Mouse (Mus musculus): ENCODE data around the gene Pard3. TPM values are rescaled to one million over a fixed set of nuclear protein-coding genes. Genes with fewer than 3 reads are reported as not detected.

Pard3 gene
- total RNA-seq, 2 experiments from 2014 or later: 16.7 to 21.5 TPM

DNA sequence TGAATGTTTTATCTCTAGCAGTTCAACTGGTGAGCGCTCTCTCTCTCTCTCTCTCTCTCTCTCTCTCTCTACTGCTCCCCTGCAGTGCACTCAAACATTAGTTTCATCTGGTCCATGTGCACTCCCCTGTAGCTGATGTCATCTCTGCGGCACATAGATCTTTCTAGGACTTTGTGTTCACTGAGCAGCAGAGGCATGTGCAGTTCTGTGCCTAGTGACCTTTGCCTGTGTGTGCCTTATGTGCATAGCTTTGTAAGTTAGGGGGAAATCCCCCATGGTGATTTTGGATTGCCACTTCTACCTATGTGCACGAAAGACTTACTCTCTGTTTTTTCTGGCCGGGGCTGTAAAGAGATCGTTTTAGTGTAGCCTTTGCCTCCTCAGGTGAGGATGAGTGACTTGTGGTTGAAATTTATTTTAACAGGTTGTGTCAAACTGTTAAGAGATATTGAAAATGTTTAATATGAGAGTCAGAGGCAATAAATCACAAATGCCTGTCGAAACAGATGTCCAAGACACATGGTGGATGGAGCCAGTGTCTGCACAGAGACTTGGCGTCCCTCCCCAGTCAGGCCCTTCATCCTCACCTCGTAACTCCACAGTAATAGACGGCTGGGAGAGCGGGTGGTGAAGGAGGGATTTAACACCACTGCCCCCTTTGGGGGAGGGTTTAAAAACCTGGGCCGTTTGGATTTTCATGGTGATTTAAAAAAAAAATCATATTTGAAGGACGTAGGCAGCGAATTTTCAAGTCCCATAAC, 133.0 kb downstream of the Pard3 start:
- DNase-seq (ENCODE audit: low spot score in 2 of 2): no peak
- intact Hi-C loops (cut with DNase I): loop anchor here (10.0 kb wide), 1 partner anchor 138 kb away; no protein-coding TSS in a partner anchor

DNA sequence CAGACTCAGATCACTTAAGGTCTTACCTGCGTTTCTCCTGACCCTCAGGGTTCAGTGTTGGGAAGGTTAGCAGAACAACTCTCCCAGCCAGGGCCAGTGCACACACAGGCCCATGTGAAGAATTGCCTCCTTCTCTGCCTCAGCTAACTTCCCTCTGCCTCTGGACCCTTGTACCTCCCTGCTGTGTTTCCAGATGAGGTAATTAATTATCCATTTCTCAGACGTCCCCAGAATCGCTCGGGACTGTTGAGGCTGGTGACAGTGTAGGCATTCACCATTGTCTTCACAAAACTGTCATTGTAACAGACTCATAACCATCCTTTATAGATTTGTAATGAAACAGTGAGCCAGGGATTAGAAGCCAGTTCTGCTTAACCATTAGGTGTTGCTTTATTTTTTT, 143.8 kb downstream of the Pard3 start:
- DNase-seq (ENCODE audit: low spot score in 2 of 2): no peak
- intact Hi-C loops (cut with DNase I): no loop called here

DNA sequence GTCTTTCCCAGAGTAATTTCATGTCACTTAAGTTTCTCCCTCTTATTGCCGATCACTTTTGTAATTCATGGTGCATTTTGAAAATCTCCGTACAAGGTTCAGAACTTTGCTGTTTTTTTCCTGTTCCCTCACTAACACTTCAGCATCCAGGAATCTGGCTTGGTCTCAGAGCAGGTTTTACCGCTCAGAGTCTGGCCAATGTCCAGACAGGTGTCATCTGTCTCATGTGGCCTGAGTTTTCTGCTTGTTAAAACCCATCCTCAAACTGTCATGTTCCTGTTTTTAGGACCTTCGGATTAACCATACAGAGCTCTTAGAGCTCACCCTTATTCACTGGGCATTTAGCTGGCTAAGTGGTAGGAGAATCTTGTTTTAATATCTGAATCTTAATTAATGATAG, 146.9 kb downstream of the Pard3 start:
- intact Hi-C loops (cut with DNase I): no loop called here
- DNase-seq (ENCODE audit: low spot score in 2 of 2): no peak

DNA sequence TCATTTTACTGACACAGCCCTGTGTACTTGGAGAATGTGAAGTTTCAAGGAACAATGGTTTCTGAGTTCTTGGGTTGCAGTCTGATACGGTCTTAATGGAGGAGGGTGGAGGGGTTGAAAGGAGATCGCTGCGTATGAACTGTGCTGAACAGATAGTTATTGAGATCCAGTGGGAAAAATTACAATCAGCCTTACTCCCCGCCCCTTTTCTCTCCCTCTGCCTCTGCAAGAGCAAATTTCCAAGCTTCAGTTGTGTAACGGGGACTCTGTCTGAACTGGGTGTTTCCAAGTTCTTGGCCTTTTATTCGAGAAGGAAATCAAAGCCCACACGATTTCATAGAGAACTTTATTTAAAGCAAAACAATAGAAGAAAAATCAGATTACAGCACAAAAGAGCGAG, 150.6 kb downstream of the Pard3 start:
- intact Hi-C loops (cut with DNase I): no loop called here
- no peak for DNase-seq (ENCODE audit: low spot score in 2 of 2)

DNA sequence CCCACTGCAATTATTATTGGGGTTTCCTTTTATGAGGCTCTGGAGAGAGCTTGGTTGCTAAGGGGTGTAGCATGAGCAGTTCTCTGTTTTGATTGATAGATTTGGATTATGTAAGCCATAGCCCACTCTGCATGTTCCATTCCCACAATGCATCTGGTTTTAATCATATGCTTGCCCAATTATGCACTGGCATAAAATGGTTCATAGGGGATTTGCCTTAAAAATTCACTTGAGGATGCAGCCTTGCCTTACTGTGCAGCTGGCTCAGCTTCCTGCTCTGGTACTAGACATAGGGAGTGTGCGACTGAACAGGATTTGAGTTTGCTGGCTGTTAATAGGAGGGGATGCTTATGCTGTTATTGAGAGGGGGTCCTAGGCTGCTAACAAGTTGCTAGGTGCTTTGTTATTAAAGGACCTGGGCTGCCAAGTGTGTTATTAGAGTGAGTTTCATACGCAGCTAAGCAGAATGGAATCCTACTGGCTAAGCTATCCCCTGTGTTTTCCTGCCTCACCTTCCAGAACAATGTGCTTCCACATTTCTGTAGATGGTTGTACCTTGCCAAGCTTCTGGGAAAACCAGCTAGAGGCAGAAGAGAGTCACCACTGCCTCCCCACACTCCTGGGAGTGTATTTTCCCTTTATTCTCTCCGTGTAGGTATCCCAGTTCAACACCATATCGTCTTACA, 151.2 kb downstream of the Pard3 start:
- intact Hi-C loops (cut with DNase I): no loop called here

DNA sequence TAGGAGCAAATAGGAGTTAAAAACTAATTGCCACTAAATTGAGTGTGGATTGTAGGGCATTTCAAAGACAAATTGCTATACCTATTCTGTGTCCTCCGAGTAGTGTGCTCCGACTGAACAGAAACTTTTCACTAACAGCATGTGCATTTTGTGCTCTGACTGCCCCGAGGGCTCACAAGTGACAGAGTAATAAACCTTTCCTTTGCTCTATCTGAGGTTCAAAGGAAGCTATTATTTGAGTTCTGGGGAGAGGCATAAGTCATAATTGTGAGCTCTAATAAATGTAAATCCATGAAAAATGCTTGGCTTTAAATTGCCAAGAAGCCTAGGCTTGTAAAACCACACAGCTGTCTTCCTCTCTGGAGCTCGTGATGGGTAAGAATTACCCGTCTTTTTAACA, 156.5 kb downstream of the Pard3 start:
- intact Hi-C loops (cut with DNase I): no loop called here
- no peak for DNase-seq (ENCODE audit: low spot score in 2 of 2)

More for the DNA sequence above, 151.2 kb downstream of the Pard3 start:
- no peak for DNase-seq (ENCODE audit: low spot score in 2 of 2)

DNA sequence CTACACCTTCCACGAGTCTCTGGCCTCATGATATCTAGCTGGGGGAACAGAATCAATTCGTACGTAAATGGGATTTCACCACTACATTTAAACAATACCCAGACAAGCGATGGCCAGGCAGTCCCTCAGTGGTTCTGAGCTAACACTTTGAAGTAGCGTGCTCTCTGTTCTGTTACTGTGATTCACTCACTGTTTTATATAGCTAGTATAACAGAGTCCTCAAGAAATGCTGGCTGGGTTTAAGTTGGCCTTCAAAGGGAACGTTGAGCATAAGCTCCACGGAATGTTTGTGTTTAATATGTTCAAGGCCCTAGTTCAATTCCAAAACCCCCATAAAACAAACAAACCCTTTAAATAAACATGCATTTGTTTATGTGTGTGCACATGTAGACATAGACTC, 156.9 kb downstream of the Pard3 start:
- intact Hi-C loops (cut with DNase I): no loop called here
- DNase-seq (ENCODE audit: low spot score in 2 of 2): no peak

DNA sequence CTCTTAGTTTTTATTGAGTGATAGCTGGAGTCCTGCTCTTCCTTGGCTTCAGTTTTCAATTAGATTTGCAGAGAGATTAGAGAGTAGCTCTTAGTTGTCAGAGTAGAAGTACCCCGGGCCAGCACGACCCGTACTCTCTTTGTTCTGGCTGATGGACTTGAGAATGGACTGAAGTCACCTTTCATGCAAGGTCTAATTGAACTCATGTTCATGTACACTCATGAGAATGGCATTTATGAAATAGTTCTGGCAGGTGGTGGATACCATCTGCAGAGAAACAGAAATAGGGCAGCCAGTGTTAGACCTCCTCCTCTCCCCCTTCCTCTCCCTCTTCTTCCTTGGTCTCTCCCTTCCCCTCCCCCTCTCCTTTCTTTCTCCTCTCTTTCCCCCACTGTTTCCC, 158.7 kb downstream of the Pard3 start:
- intact Hi-C loops (cut with DNase I): no loop called here
- DNase-seq (ENCODE audit: low spot score in 2 of 2): no peak

DNA sequence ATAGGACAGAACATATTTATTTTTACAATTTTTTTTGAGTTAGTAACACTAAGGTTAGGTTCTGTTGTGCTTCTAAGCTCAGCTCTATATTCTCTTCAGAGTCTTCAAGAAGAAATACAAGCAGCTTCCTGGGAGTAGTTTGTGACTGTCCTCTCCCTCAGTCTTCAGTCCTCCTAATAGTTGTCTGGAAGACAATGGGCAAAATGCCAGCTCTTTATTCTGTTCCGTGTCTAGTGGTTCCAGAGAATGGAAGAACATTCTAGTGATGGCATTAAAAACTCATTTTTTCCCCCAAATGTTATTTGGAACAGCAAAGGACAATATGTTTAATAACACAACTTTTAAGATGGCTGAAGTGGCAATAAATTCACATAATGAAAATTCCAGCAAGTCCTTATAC, 163.3 kb downstream of the Pard3 start:
- DNase-seq (ENCODE audit: low spot score in 2 of 2): no peak
- intact Hi-C loops (cut with DNase I): no loop called here

DNA sequence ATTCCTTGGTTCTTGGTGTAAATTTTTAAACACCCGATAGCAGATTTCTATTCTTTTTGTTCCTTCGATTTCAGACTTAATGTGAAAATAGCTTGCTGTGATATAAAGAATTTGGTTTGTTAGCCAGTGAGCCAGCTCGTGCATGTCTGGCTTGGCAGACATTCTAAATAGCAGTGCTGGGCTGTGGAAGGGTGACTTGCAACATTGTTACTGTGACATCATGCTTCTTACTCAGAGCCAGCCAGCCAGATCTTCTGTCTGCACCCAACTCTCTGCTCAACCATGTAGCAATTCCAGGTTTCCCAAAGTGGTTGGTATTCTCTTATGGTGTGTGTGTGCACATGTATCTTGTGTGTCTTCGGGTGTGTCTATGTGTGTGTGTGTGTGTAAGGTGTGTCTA, 163.7 kb downstream of the Pard3 start:
- intact Hi-C loops (cut with DNase I): no loop called here
- peak in 1 of 2 experiments; percentile 6 for DNase-seq (ENCODE audit: low spot score in 2 of 2)

DNA sequence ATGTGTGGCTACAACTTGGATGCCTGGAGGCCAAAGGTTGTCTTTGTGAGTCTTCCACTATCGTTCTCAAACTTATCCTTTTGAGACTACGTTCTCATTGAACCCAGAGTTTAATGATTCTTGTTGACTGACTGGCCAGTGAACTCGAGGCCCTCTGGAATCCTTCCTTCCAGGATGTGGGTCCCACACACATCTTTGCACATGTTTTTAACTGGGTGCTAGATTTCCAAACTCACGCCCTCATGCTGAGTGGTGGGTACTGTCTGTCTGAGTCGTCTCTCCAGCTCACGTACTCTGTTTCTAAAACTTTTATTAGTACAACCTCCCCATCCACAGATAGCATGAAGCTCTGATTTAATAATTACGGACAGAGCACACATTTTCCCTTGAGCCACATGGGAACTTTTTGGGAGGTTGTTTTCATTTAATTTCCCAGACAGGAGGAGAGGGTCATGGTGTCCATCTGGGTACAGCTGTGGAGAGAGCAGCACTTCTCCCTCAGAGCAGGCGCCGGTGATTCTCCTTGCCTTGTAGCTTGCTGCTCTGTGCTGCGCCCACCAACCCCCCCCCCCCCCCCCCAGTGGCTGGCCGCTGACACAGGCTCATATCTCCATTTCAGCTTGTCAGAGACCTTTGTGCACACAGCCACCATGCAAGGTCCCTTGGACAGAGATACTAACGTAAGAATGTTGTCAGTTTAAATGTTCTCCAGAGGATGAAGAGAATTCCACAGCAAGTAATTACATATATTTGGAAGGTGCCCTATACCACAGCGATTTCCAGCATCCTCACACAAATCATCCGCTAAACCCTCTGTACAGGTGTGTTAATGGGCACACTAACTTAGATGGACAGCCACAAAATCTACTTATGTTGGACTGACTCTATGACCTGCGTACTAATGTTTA, 165.9 kb downstream of the Pard3 start:
- intact Hi-C loops (cut with DNase I): no loop called here
- no peak for DNase-seq (ENCODE audit: low spot score in 2 of 2)

DNA sequence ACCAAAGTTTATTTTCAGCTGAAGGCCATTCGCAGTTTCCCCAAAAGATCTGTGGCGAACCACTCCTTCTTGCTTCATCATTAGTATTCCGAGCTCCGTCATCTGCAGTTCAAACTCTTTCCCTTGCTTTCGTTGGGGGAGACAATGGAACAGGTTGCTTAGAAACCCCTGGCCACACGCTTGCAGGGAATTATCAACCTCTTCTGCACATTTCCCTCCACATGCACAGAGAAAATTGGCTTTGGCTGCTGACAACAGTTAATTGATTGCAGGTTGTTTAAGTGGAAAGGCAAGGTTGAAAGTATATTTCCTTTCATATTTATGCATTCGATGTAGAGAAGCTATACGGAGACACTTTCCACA, 166.5 kb downstream of the Pard3 start:
- intact Hi-C loops (cut with DNase I): no loop called here
- DNase-seq (ENCODE audit: low spot score in 2 of 2): no peak

DNA sequence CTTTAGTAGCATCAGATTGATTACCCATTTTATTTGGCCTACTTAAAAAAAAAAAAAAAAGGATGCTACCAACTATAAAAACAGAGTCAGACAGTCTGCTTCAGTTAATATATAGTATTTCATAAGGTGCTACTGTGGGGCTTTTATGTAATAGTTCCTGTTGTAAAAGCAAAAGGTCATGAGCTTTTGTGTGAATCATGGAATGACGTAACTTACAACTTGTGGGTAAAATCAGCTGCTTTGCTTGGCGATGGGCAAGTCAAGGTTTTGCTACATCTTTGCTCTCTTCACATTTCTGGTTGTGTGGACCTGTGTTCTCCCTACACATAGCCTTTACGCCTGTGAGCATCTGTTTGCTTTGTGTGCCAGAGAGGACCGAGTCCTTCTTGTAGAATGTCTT, 179.7 kb downstream of the Pard3 start:
- intact Hi-C loops (cut with DNase I): no loop called here
- DNase-seq (ENCODE audit: low spot score in 2 of 2): no peak

DNA sequence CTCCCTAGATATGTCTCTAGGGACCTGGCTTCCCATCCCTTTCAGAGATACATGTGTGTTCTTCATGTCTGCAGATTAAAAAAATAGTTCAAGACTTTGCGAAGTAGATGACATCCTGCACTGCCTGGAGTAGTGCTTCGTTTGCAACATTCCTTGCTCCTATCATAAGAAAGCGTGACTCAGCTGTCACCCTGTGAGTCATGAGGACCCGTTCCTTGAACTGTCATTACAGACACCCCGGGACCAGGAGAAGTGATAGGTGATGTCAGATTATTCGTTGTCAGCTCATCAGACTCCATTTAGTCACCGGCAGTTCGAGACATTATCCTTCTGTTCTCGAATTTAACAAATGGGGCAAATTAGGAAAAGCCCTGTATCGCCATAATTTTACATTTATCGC, 180.1 kb downstream of the Pard3 start:
- intact Hi-C loops (cut with DNase I): no loop called here
- DNase-seq (ENCODE audit: low spot score in 2 of 2): no peak

DNA sequence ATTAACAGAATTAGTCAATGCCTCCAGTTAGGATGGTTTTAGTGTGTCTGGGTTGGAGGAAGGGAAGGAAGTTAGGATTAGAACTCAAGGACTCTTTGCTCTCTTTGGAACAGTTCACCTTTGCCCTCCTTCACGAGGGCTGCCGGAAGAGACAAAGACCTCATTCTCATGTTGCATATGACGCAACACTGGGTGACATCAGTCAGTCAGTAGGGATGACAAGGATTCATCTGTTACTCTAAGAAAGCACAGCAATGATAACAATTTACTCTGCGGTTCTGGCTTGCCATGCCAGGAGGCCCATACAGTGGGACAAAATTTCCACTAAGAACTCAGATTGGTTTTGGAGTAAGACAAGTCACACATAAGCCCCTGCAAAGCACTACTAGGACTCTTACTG, 187.1 kb downstream of the Pard3 start:
- intact Hi-C loops (cut with DNase I): no loop called here
- DNase-seq (ENCODE audit: low spot score in 2 of 2): no peak

DNA sequence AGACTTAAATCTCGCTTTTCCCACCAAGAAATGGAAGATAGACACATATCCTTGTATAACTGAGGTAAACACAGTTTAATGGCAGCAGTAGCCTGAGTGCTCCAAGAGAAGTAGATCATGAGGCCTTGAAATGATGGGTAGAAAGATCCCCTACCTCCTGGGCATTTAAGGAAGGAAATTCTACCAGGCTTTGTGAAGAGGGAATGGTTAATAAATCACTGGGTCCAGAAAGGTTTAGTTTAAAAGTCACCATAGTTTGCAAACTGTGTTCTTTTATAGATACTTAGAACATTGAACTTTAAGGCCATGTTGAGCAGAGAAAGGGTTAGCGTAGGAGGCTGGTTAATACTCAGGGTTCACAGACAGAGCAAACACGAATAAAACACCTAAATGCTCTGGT, 187.8 kb downstream of the Pard3 start:
- intact Hi-C loops (cut with DNase I): no loop called here
- DNase-seq (ENCODE audit: low spot score in 2 of 2): no peak

DNA sequence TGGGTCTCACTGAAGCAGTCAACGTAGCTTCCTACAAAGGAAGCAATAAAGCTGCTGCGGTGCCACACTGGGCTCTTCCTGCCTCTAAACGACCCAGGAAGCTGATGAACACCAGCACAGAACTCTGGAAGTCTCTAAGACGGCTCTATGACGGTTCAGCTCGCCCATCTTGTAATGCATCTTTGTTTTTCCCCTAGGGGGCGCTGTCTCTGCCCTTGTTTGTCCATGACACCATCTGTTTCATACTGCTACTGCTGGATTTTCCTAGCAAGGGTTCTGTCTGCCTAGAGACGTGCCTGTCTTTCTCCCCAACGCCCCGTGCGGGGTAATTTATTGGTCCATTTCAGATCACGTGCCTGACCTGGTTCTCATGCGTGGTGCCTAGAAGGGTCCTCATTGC, 188.3 kb downstream of the Pard3 start:
- no peak for DNase-seq (ENCODE audit: low spot score in 2 of 2)
- intact Hi-C loops (cut with DNase I): no loop called here

DNA sequence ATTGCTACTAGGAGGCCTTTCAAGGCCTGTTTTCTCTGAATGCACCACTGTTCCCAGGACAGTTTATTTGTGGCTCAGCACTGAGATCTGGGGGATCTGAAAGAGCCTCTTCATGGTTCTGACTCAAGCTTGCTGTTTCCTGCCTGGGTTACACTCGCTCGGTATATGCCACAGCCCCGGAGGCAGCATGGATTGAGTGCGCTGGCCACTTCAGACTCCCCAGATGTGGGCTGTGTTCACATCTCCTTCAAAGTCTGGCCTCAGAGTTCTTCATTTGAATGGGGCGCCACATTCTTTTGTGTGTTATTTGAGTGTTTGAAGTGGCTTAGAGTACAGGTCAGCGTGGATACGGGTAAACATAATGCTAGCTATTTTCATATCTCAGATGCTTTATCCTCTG, 190.9 kb downstream of the Pard3 start:
- no peak for DNase-seq (ENCODE audit: low spot score in 2 of 2)
- intact Hi-C loops (cut with DNase I): no loop called here

DNA sequence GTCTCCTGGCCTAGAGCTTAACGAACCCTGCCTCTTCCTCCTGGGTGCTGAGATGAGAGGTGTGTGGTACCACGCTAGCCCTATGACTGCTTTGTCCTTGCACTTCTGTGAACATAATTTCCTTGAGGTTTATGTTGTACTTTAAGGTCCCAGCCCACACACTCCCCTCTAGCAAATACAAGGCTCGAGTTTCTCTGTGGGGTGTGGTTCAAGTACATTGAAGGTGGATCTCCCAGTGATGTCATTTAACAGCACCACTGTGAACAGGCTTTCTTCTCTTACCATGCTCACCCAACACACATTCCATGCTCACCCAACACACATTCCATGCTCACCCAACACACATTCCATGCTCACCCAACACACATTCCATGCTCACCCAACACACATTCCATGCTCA, 193.4 kb downstream of the Pard3 start:
- intact Hi-C loops (cut with DNase I): no loop called here

DNA sequence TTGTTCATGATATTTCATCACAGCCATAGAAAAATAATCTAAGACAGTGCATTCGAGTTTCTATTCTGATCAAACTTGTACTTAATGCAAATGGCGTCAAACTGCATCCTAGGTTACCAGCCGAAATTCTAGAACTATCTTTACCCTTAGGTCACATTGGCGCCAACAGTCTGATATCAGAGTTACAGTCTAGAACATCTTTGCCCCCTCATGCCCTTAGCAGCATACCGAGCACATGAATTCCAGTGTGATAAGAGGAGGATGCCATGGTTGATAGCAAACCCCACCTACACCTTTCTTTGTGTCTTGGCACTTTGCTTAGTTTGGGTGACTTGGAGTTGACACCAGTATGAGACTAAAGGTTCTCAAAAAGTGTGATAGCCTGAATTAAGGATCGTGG, 197.4 kb downstream of the Pard3 start:
- intact Hi-C loops (cut with DNase I): no loop called here
- DNase-seq (ENCODE audit: low spot score in 2 of 2): no peak

More for the DNA sequence above, 193.4 kb downstream of the Pard3 start:
- DNase-seq (ENCODE audit: low spot score in 2 of 2): no peak

DNA sequence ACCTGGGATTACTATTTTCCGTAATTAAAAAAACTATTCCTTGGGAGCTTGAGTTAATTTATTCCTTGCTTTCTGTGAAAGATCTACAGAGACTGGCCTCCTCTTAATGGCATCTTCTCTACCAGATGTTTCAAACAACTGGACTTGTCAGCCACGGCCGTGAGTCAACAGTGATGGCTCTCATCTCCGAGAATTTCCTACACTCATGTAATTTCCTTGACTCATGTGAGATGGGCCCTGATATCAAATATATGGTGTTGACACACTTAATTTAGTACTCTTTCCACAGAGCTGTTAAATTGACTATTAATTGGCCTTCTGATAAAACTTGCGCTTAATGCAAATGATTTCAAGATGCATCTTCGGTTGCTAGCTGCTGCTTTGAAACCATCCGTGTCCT, 198.3 kb downstream of the Pard3 start:
- intact Hi-C loops (cut with DNase I): no loop called here
- no peak for DNase-seq (ENCODE audit: low spot score in 2 of 2)

All from left cerebral cortex, postnatal 36 days (tissue).